Mouse (Mus musculus): ENCODE measurements at regions not wholly inside any gene's neighbourhood (a gene's known extent, or its start where the extent isn't known, plus 50 kb on each side); places are given as distances from the start of the nearest gene placed in this dataset.

DNA sequence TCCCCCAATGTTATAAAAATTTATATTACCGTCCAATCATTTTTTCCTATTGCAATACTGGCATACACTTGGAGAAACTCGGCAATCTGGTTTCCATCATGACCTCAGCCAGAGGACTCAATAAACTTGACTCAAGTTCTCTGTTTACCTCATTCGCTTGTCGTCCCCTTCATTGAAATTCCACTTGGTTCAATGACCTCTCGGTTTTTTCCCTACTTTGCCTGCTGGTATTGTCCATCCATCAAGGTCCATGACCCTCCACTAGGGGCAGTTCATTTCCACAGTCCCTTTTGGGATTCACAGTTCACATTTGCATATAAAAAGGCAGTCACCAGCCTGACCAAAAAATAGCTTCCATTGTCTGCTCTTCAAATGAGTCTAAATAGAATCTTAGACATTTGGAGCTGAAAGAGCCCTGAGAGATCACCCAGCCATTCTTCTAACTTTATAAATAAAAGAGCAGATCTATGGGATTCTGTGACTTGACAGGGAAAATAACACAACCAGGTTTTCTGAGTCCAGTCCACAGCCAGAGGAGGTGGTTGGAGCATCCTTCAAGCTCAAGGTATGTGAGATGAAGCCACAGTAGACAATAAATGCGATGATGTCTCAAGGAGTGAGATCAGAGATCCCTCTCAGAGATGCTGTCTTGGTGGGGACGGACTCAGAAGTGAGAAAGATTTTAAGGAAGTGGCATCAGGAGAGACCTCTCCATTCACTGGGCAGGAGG is 347.4 kb upstream of the Jarid2 start:
- peak; percentile 56 for DNase-seq (ENCODE audit: extremely low spot score, low spot score)

DNA sequence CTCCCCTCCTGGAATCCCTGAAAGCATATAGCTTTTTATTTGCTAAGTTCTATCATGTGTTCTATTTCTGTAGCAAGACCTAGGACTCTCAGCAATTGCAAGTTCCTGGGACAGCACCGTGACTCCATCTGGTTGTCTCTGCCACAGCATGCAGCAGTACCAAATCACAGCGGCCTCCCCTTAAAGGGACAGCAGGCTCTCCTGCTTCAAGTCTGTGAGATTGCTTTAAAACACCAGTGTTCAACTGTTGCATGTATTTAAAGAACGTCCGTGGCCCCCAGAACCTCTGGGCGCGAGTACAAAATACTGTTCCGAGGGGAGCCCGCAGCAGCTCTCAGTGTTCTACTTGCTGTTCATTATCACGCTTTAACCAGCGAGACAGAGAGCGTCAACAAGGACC is 346.0 kb upstream of the Jarid2 start:
- DNase-seq (ENCODE audit: extremely low spot score, low spot score): no peak

DNA sequence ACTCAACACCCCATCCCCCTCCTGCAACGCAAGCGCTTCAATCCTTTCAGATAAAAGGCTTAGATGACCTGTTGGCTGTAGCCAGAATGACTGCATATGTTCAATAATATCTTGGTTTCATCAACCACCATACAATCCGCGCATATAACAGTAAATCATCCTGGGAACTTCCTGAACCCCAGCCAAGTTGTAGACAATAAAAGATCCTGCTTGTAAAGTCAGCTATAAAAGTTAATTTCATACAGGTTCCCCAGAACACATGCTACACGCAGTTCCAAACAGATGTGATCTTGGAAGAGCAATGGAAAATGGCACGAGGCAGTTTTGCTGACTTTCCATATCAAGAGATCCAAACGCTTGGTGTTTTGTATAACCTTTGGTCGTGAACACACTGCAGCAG is 342.5 kb upstream of the Jarid2 start:
- DNase-seq (ENCODE audit: extremely low spot score, low spot score): no peak

DNA sequence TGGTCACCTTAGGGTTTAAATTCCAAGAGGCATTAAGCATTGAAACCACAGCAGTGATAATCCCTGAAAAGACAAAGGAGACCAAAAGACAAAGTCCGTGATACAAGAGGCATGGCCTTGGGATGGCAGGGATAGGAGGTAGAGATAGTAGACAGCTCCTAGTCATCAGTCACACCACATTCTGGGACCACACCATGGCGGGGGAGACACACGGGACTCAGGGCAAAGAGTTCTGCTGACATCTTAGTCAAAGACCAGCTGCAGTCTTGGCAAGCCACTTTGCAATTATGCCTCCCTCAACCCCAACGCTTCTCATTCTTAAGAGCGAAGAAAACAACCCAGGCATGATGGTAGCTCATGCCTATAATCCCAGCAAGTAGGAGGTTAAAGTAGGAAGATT is 339.6 kb upstream of the Jarid2 start:
- DNase-seq (ENCODE audit: extremely low spot score, low spot score): no peak

DNA sequence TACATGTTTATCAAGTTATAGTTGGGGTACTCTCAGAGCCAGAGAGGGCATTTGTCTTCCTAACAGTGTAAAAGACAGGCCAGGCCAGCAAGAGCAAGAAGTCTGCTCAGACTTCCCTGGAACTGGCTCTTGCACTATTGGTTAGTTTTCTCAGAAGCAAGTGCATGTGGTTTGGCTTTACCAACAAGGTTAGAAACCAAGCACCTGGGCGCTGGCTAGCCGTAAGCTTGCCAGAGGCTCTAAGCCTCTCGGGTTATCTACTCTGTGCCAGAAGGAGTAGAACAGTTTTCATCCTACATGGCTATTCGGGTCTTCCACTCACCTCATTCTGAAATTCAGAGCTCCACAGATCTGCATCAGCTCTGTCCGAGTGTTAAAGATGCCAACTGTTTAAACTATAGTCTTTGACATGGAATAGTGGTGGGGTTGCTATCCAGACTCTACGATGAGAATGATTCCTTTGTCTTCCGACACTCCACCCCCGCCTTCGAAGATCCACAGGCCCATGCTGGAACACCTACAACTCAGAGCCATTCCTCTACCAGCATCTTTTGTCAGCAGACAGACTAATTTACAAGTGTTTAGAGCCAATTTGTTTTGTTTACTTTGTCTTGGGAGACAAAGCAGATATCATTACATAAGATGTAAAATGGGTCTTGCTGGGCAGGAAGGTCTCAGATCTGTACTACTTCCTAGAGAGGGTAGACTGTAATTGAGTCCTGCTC is 338.4 kb upstream of the Jarid2 start:
- DNase-seq (ENCODE audit: extremely low spot score, low spot score): no peak

DNA sequence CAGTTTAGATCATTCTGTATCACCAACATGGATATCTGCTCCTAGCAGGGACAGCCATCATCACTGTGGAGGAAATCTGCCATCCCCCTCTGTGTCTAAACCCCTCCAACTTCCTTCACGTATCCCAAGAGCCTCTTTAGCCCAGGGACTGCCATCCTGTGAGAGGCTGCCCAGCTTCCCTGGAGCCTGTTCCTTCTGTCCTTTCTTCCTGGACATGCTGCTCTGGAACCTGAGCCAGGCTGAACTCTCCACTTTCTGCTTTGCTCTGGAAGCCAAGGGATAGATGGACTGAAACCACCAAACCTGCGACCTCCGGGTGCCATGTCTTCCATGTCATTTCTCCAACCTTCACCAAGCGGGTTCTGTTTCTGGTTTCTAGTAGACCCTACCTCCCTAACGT is 335.3 kb upstream of the Jarid2 start:
- no peak for DNase-seq (ENCODE audit: extremely low spot score, low spot score)

DNA sequence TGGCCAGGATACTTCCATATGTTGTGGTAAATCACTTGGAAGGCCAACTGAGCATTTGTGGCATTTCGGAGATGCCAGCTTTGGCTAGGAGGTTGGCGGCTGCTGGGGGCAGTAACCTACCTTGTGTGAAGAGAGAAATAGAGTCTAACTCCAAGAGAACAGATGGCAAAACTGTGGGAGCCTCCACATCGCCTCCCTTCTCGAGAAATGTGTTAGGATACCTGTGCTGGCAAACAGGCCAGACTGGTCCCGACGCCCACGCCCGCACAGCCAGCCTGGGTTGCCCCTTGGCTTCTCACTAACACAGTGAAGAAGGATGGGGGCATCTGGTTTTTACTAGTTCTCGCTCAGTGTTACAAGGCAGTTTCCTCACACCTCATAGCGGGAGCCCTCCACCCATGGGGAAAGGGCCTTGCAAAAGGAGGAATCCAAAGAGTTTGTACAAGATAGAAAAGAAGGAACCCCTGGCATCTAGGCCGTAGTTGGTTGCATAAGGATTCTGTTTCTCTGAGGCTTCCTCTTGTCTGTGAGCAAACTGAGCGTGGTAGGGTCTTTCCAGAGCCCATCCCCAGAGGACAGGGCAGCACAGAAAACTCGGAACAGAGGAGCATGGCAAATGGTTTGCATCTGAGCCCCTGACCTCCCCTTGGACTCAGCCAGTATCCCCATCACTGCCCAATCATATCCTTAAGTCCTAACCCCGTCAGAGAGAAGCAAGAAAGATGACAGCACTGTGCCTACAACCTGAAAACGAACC is 330.5 kb upstream of the Jarid2 start:
- DNase-seq (ENCODE audit: extremely low spot score, low spot score): no peak

DNA sequence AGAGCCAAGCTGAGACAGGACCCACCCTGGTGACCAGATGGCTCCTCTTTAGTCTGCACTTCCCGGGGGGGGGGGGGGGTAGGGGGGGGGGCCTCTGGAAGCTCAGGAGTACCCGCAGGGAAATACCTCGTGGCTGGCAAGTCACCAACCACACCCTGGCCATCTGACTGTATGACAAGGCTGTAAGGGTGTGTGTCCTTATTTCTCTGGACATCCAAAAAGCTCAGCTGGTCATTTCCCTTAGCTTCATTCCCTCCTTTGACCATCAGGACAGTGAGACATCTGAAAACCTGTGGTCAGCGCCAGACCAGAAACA is 329.9 kb upstream of the Jarid2 start:
- DNase-seq (ENCODE audit: extremely low spot score, low spot score): no peak

DNA sequence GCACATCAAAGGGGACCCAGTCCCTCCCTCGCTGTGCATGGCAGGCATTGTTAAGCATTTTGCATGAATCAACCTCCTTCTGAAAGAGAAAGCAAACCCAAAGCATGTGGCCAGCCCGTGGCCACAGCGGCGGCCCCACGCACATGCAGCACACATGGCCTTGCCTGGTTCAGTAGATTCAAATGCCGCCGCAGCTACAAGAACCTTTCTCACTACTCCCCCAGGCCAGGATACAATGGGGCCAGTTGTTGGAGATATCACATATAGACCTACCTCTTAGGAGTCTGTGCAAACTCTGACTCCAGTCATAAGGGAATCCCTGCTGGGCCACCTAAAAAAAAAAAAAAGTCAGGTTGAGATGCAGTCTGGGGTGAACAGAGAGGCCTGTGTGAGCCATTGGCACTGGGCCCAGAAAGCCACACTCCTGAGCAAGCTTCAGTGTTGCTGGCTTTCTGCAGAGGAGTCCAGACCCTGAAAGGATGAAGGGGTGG is 329.4 kb upstream of the Jarid2 start:
- DNase-seq (ENCODE audit: extremely low spot score, low spot score): no peak

DNA sequence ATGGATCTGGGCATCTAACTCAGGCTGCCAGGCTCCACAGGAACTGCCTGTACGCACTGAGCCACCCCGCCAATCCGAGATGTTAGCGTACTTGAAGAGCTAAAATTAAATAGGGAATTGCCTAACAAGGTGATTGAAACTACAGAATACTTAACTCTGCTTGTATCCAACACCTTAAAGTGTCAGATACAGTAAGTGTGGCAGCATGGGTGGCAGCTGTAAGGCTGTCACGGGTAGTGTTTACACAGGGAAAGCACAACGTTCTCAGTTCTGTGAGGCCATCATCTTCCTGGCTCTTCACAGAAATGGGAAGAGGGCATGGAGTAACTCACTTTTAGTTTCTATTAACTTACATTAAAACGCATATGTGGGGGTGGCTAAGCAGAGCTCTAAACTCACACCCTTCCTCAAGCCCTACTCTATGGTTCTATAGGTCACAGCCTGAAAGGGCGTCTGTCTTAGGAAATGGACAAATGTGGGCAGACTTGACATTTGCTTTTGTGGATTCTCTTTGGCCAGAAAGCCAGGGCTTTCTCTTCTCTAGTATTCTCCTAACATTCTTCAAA is 325.2 kb upstream of the Jarid2 start:
- no peak for DNase-seq (ENCODE audit: extremely low spot score, low spot score)

DNA sequence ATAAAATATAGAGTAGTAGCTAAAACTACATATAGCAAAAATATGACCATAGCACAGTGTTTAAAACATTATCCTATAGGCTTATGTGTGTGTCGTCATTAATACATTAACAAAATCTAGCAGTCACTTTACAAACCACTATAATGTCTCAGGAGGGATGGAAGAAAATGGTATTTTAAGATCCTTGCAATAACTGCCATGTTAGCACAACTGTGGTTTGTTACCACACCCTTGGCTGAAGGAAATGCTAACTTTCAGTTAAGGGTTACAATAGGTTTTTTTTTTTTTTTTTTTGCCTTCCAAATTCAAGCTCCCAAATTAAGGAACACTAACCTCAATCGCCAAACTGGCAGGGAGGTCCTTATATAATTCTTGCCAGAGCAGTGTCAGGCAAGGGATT is 322.0 kb upstream of the Jarid2 start:
- no peak for DNase-seq (ENCODE audit: extremely low spot score, low spot score)

DNA sequence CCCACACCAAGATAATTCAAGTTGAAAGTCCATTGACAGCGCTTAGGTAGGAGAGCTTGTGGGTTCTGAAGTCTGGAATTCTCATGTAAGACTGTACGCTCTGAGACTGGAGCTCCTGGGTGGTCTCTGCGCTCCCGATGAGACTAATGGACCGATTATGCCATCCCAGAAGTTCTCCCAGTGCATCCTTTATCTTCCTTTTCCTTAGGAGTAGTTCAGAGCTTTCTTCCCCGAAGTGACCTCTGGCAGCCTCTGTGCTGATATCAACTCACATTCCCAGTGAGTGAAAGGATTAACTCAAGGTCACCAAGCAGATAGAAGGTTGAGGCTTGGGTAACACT is 320.7 kb upstream of the Jarid2 start:
- DNase-seq (ENCODE audit: extremely low spot score, low spot score): no peak

DNA sequence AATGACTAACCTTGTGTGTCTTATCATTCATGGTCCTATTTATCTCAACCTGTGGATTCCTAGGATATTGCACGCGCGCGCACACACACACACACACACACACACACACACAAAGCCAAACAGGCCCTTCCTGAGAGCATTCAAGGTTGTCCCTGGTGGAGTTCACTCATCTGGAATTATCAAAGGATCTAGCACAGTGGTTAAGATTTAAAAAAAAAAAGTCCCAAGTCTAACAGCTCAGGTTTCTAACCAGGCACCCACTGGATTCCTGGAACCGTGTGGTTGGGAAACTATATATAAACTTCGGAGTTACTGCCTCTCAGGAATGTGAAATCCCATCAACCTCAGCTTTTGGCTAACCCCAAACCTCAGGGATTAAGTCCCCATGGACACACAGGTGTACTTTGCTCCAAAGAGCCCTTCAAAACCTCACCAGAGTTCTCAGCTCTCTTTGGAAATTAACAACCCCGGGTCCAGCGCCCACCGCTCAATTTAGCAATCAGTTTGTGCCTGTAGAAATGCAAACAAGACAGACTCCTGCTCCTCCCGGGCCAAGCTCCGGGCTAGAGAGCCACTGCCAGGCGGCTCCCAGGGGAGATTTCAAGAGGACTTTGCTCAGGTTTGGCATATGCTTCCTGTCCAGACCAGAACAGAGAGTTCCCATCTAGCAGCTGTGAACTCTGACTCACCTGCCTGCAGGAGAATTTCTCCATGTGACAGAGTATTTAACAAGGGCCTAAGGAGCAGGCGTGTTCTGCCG is 320.1 kb upstream of the Jarid2 start:
- no peak for DNase-seq (ENCODE audit: extremely low spot score, low spot score)

DNA sequence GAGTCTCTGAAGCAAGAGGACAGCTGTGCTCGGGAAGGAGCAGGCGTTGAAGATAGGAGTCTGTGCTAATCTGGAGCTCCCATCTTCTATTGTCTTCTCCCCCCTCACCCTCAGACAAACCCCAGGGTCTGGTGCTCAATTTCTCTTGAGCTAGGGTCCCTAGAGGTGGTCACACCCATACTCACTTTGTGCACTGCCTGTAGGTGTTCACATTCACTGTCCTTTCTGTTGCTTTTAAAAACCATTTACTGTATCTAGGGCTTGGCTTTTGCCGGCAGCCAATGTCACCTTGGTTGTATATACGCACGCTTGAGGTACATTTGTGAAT is 319.6 kb upstream of the Jarid2 start:
- DNase-seq (ENCODE audit: extremely low spot score, low spot score): no peak

DNA sequence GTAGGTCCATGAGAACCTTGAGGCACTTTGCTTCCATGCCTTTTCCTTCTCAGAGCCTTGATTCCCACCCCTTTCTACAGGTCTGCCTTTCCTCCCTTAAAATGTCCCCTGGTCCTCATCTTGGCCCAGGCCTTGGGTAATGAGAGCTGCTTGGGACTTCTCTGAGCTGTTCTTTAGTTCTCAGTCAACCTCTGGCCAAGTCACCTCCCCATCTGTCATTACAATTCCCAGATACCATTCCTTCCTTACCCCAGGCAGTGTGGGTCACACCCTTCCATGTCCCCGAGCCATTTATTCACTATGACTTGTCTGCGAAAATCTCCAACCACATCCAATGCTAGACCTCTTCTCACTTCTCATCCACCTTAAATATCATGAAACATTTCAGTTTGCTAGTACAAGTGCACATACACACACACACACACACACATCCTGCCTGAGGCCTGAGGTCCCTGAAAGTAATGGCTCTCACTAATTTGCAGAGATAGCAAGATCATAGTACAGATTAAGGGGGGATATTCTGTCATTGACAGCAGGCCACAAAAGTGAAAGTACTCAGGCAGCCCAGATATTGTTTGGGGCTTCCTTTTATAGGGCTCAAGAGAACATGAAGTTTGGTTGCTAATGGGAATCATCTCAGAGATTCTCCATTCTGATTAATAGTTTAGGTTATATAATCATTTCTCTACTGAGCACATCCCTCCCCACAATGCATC is 317.3 kb upstream of the Jarid2 start:
- DNase-seq (ENCODE audit: extremely low spot score, low spot score): no peak

DNA sequence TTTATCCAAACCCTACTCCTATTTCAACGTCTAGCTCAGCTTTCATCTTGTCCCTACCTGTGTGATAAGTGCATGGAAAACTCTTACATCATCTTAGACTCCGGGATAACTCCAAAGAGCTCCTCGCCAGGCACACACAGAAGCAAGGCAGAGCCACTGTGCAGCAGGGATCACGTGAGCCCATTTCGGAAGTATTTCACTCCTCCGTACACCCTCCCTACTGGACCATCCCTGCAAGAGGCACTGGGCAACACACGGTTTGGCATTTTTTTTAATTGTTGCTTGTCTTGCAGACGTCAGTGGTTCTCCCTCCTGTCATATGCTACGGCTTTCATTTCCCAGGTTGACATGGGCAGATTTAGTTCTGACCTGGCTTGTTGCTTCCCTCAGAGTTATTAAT is 316.0 kb upstream of the Jarid2 start:
- no peak for DNase-seq (ENCODE audit: extremely low spot score, low spot score)

DNA sequence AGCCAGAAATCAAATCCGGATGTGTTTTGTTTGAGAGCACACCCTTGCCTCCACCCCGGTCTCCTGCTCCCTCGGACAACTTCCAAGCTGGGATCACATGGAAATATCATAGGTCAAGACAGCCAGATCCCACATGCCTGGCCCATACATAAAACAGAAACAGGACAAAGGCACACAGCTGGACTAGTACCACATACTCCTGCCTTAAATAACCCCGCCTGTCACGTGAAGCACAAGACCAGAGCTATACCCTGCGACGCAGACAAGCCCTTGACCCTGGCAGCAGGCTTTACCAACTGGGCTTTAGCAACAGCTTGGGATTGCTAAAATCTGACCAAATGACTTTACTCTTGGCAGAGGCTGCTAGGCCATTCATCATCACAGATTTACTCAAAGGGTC is 313.3 kb upstream of the Jarid2 start:
- DNase-seq (ENCODE audit: extremely low spot score, low spot score): no peak

DNA sequence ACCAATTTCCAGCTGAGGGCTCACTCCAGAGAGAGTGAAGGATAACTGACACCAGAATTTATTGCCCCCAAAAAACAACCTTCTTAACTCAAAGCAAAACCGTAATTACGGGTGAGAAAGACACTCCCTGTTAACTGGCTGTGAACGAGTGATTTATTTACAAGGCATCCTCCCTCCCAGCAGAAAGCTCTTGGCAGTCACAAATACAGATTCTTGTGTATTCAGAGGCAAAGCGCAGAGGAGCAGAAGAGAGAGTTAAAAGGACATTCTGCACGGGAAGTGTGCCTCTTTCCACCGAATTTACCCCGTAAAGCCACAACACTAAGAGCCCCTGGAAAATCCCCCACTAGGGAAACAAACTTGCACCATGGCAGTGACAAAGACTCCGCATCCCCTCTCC is 312.3 kb upstream of the Jarid2 start:
- DNase-seq (ENCODE audit: extremely low spot score, low spot score): no peak

DNA sequence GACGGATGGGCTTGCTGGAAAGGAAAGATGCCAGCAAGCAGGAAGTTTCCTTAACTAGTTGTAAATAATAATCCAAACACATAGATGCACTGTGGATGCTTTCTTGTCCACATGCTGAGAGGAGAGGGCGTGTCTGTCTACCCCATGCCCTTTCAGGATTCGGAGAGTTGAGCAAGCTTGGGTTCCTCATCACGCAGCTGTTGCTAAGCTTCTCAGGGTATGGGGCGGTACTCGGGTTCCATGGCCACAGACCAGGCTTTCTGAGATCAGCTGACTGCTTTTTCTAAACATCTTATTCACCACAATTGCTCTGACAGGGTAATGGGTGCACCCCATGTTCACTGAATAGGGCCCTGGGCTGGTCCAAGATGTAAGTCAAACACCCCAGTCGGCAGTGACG is 310.2 kb upstream of the Jarid2 start:
- DNase-seq (ENCODE audit: extremely low spot score, low spot score): no peak

DNA sequence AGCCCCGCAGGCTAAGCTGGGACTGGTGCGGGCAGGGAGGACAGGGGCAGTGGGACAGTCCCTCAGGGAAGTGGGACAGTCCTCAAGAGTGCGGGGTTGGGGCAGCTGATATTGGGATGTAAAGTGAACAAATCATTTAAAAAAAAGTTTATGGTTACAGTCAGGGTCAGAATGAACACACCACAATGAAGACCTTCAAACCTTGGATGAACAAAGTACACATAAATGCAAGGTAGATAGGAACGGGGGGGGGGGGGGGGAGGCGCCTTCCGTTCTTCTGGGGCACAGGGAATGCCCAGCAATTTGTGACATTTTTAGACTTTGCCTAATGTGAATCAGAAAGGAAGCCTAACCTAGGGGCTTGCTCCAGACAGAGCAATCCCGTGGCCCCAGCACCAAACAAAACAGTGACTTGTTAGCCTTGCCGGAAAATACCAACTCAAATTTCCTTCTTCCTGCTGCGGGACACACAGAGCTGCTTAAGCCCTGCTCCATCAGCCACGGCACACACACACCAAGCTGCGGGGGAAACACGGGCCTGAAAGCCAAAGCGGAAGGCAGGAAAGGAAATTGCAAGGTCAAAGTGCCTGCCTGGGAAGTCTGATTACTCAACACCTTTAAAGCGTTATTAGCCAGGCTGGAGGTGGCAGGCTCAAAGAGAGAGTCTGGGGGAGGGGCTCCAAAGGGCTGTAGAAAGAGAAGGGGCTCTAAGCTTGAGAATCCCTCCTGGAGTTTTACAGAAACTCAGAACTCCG is 309.6 kb upstream of the Jarid2 start:
- DNase-seq (ENCODE audit: extremely low spot score, low spot score): peak; percentile 42
